Mouse (Mus musculus): ENCODE results near the gene Gm30302. TPM values are rescaled to one million over a fixed set of nuclear protein-coding genes. Genes with fewer than 3 reads are reported as not detected.

The Gm30302 gene
- polyA plus RNA-seq, 3 experiments from 2014 or later, result not detected

DNA sequence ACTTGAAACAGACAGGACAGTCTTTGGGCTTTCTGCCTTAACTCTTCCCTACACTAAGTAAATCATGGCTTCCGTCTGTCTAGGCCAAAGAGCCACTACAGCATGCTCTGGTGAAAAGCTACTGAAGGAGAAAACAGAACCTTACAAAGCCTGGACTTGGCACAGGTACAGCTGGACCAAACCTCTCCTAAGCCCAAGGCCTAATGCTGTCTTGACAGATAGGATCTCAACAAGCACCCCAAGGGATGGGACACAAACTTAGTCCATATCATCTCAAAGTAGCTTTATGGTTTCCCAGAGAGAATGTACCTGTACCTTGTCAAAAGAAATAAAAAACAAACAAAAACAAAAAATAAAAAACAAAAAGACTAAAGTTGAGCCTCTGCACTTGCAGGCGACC lies 62.4 kb downstream of the Gm30302 start:
- ATAC-seq, result no peak

Other genes starting within 250 kb of the Gm30302 start
- 1 to 10 TPM in 1 of 3 experiments, under 1 TPM in 2; 0.35 to 1.2 (median 0.37) TPM for gene Omd, start 216.5 kb downstream of the Gm30302 start, polyA plus RNA-seq (2017; shearing (Covaris generic))
- gene Ogn, start 191.0 kb downstream of the Gm30302 start, polyA plus RNA-seq (2017; shearing (Covaris generic)), result under 1 TPM in 2 of 3 experiments, not detected in 1; 0.21 to 0.36 TPM
- 10 to 100 TPM in 1 of 3 experiments, 1 to 10 TPM in 2; 1.8 to 19.9 (median 2.4) TPM for gene Cenpp, start 146.2 kb downstream of the Gm30302 start, polyA plus RNA-seq (2017; shearing (Covaris generic))
- gene Nol8, start 145.9 kb downstream of the Gm30302 start, polyA plus RNA-seq (2017; shearing (Covaris generic)), result 10 to 100 TPM; 34.3 to 55.6 (median 46.8) TPM
- gene Iars, start 116.9 kb downstream of the Gm30302 start, polyA plus RNA-seq (2017; shearing (Covaris generic)), result 10 to 100 TPM; 34.7 to 38.7 (median 38.5) TPM